Mouse (Mus musculus) forebrain, embryonic 13.5 days (tissue): ENCODE data around the gene Mars. TPM values are rescaled to one million over a fixed set of nuclear protein-coding genes. Genes with fewer than 3 reads are reported as not detected.

ENCODE experiments used
- ATAC-seq: fragments of 200-750 bp; cut with Nextera tagmentation; 2 replicates; pipeline ENCODE4 v1.8.0; 2017
- H3K27ac ChIP-seq: fragments of 300-500 bp; sonication (generic); 2 replicates; pipeline ENCODE4 v1.5.1; 2015; ENCODE audit warnings: inconsistent platforms, mild to moderate bottlenecking, moderate library complexity
- H3K27me3 ChIP-seq: fragments of 300-500 bp; sonication (generic); 2 replicates; pipeline ENCODE4 v1.6.1; 2015; ENCODE audit warnings: mild to moderate bottlenecking, inconsistent platforms
- H3K36me3 ChIP-seq: fragments of 300-500 bp; sonication (generic); 2 replicates; pipeline ENCODE4 v1.6.1; 2015; ENCODE audit warnings: mild to moderate bottlenecking, inconsistent platforms; ENCODE audit not compliant: poor library complexity, severe bottlenecking
- H3K4me1 ChIP-seq: fragments of 300-500 bp; sonication (generic); 2 replicates; pipeline ENCODE4 v1.6.1; 2015; ENCODE audit warnings: inconsistent platforms
- H3K4me2 ChIP-seq: fragments of 300-500 bp; sonication (generic); 2 replicates; pipeline ENCODE4 v1.6.1; 2015; ENCODE audit warnings: inconsistent platforms, mild to moderate bottlenecking, moderate library complexity
- H3K4me3 ChIP-seq: fragments of 300-500 bp; sonication (generic); 2 replicates; pipeline ENCODE4 v1.5.1; 2015; ENCODE audit warnings: mild to moderate bottlenecking, inconsistent platforms
- H3K9ac ChIP-seq: fragments of 300-500 bp; sonication (generic); 2 replicates; pipeline ENCODE4 v1.6.1; 2015; ENCODE audit warnings: mild to moderate bottlenecking, inconsistent platforms
- H3K9me3 ChIP-seq: fragments of 300-500 bp; sonication (generic); replicated peaks from 2 replicates; pipeline ENCODE4 v1.6.1; 2016; ENCODE audit warnings: inconsistent platforms
- WGBS: fragments of 180-500 bp; shearing (Covaris S2); methylation state at CpG from one replicate; pipeline ENCODE4 v1.1.7; 2015; 5-methylcytosine and 5-hydroxymethylcytosine counted together
- polyA plus RNA-seq: library from polyadenylated mRNA; unstranded; fragments of >200 nt; fragmentation: Nextera tagmentation; extraction: Ambion mirVana; gene quantifications from 2 replicates; pipeline ENCODE4 v1.2.1, GENCODE M21; 2015

The Mars gene
- polyA plus RNA-seq, 1 experiment from 2014 or later: 138 TPM

- 0 out of 2 replicates have a peak, but pooled peaks cover 6% of the 10 kb centered on the region for H3K9me3 ChIP-seq
- no peak for ATAC-seq
- H3K36me3 ChIP-seq: no peaks in the 10 kb centered on the region
- WGBS: 85% methylated on average over 3 of the region's 3 CpGs
- peaks cover 18% of the 10 kb centered on the region for H3K27me3 ChIP-seq
- no peak overlapping the region for H3K27ac ChIP-seq
- H3K4me3 ChIP-seq: no peak overlapping the region
- H3K4me2 ChIP-seq: no peak overlapping the region
- peaks cover 18% of the 10 kb centered on the region for H3K4me1 ChIP-seq
- no peak overlapping the region for H3K9ac ChIP-seq
Observed at GRCm38 (mm10) chr10:127346173-127346572, 34.6 kb upstream of the Mars start.

GRCm38 (mm10) chr10:127343029-127343428, 31.4 kb upstream of the Mars start:
- peaks cover 37% of the 10 kb centered on the region for H3K4me1 ChIP-seq
- WGBS: 66% methylated on average over 3 of the region's 3 CpGs
- H3K27me3 ChIP-seq: peaks cover 32% of the 10 kb centered on the region
- H3K4me2 ChIP-seq: no peak overlapping the region
- no peak for ATAC-seq
- no peaks in the 10 kb centered on the region for H3K36me3 ChIP-seq
- H3K9ac ChIP-seq: no peak overlapping the region
- H3K4me3 ChIP-seq: no peak overlapping the region
- no peak overlapping the region for H3K27ac ChIP-seq
- H3K9me3 ChIP-seq: 0 out of 2 replicates have a peak, but pooled peaks cover 6% of the 10 kb centered on the region

GRCm38 (mm10) chr10:127341891-127342639, 30.5 kb upstream of the Mars start, which contains the start of gene Gli1:
Gli1 (minus strand) TSS chr10:127341974.
- under 1% methylated on average over 29 of the region's 29 CpGs for WGBS
- Histone ChIP-seq H3K27me3 (peaks cover 37% of the 10 kb centered on the region), H3K4me3 (peak within 1 kb of the TSS; percentile 40), H3K9ac (peak within 1 kb of the TSS; percentile 26; the same call in 1 of the 2 replicates), H3K4me1 (peaks cover 37% of the 10 kb centered on the region), H3K9me3 (0 out of 2 replicates have a peak, but pooled peaks cover 6% of the 10 kb centered on the region), H3K36me3 (no peaks in the 10 kb centered on the region), H3K27ac (no peak within 1 kb of the TSS; the same call in 1 of the 2 replicates), H3K4me2 (peak within 1 kb of the TSS; percentile 73)
- peak; percentile 63 for ATAC-seq

GRCm38 (mm10) chr10:127341360-127341690, 29.7 kb upstream of the Mars start:
- H3K4me1 ChIP-seq: peaks cover 37% of the 10 kb centered on the region
- peak overlapping the region; percentile 26; the same call in 1 of the 2 replicates for H3K9ac ChIP-seq
- WGBS: 0% methylated on average over 5 of the region's 11 CpGs
- H3K9me3 ChIP-seq: 0 out of 2 replicates have a peak, but pooled peaks cover 6% of the 10 kb centered on the region
- H3K27ac ChIP-seq: no peak overlapping the region; the same call in 1 of the 2 replicates
- H3K4me3 ChIP-seq: peak overlapping the region; percentile 40
- no peaks in the 10 kb centered on the region for H3K36me3 ChIP-seq
- peak overlapping the region; percentile 73 for H3K4me2 ChIP-seq
- ATAC-seq: no peak
- H3K27me3 ChIP-seq: peaks cover 40% of the 10 kb centered on the region

- Histone ChIP-seq H3K4me2 (peak overlapping the region; percentile 73), H3K9ac (0 out of 2 replicates have a peak overlapping the region, but pooled peaks have one; percentile 38), H3K27me3 (peaks cover 40% of the 10 kb centered on the region), H3K4me3 (peak overlapping the region; percentile 40), H3K4me1 (peaks cover 37% of the 10 kb centered on the region), H3K9me3 (0 out of 2 replicates have a peak, but pooled peaks cover 6% of the 10 kb centered on the region), H3K36me3 (no peaks in the 10 kb centered on the region), H3K27ac (no peak overlapping the region; the same call in 1 of the 2 replicates)
- ATAC-seq: no peak
- under 1% methylated on average over 27 of the region's 27 CpGs for WGBS
Observed at GRCm38 (mm10) chr10:127340577-127341359, 29.2 kb upstream of the Mars start.

GRCm38 (mm10) chr10:127339683-127340576, 28.3 kb upstream of the Mars start:
- H3K4me3 ChIP-seq: peak overlapping the region; percentile 40
- H3K9ac ChIP-seq: peak overlapping the region; percentile 54; the same call in 1 of the 2 replicates
- peak overlapping the region; percentile 73 for H3K4me2 ChIP-seq
- 0 out of 2 replicates have a peak, but pooled peaks cover 2% of the 10 kb centered on the region for H3K9me3 ChIP-seq
- ATAC-seq: peak; percentile 36
- WGBS: under 1% methylated on average over 42 of the region's 42 CpGs
- peaks cover 40% of the 10 kb centered on the region for H3K27me3 ChIP-seq
- H3K4me1 ChIP-seq: peaks cover 37% of the 10 kb centered on the region
- H3K27ac ChIP-seq: no peak overlapping the region
- H3K36me3 ChIP-seq: no peaks in the 10 kb centered on the region

GRCm38 (mm10) chr10:127338930-127339682, 27.5 kb upstream of the Mars start:
- Histone ChIP-seq H3K4me3 (peak overlapping the region; percentile 40), H3K9me3 (no peaks in the 10 kb centered on the region), H3K4me1 (peaks cover 37% of the 10 kb centered on the region), H3K9ac (peak overlapping the region; percentile 54; the same call in 1 of the 2 replicates), H3K27me3 (peaks cover 40% of the 10 kb centered on the region), H3K27ac (no peak overlapping the region), H3K4me2 (peak overlapping the region; percentile 73), H3K36me3 (no peaks in the 10 kb centered on the region)
- 0% methylated on average over 30 of the region's 31 CpGs for WGBS
- peak; percentile 70 for ATAC-seq

GRCm38 (mm10) chr10:127337536-127338099, 26.0 kb upstream of the Mars start:
- Histone ChIP-seq H3K9me3 (no peaks in the 10 kb centered on the region), H3K27ac (no peak overlapping the region), H3K27me3 (peaks cover 40% of the 10 kb centered on the region), H3K4me2 (no peak overlapping the region), H3K36me3 (no peaks in the 10 kb centered on the region), H3K4me1 (peaks cover 37% of the 10 kb centered on the region), H3K4me3 (no peak overlapping the region), H3K9ac (no peak overlapping the region)
- ATAC-seq: no peak
- 78% methylated on average over 6 of the region's 6 CpGs for WGBS

- Histone ChIP-seq H3K9ac (no peak overlapping the region), H3K27me3 (peaks cover 40% of the 10 kb centered on the region), H3K9me3 (no peaks in the 10 kb centered on the region), H3K4me3 (no peak overlapping the region), H3K36me3 (no peaks in the 10 kb centered on the region), H3K4me2 (no peak overlapping the region), H3K27ac (no peak overlapping the region), H3K4me1 (peaks cover 31% of the 10 kb centered on the region)
- ATAC-seq: no peak
- 77% methylated on average over 5 of the region's 5 CpGs for WGBS
Observed at GRCm38 (mm10) chr10:127336952-127337351, 25.4 kb upstream of the Mars start.

- peaks cover 39% of the 10 kb centered on the region for H3K27me3 ChIP-seq
- H3K9me3 ChIP-seq: no peaks in the 10 kb centered on the region
- H3K36me3 ChIP-seq: no peaks in the 10 kb centered on the region
- H3K27ac ChIP-seq: no peak overlapping the region
- ATAC-seq: no peak
- H3K4me3 ChIP-seq: no peak overlapping the region
- H3K4me2 ChIP-seq: no peak overlapping the region
- peaks cover 14% of the 10 kb centered on the region for H3K4me1 ChIP-seq
- 61% methylated on average over 1 of the region's 1 CpGs for WGBS
- H3K9ac ChIP-seq: no peak overlapping the region
Observed at GRCm38 (mm10) chr10:127335271-127335670, 23.7 kb upstream of the Mars start.
